Comparison of ENCODE assay signal across 21 mouse cellular contexts in genomic region chr6:67471242-67471641, GRCm38 (mm10). TPM values are rescaled to one million over a fixed set of nuclear protein-coding genes. Genes with fewer than 3 reads are reported as not detected.
"Had no signal": no experiment of that assay in that cellular context is flagged by ENCODE, and none has a peak within 500 bp of the region (broad histone marks: within the 10 kb centered on the region; RNA-seq: fewer than 3 reads in every experiment).

No protein-coding gene starts in this region.

- H3K9me3 ChIP-seq: limb, embryonic 12.5 days; limb, embryonic 15.5 days; stomach, embryonic 15.5 days had no signal

- H3K4me1 ChIP-seq: limb, embryonic 12.5 days; limb, embryonic 15.5 days; stomach, embryonic 15.5 days had no signal

- H3K27ac ChIP-seq: limb, embryonic 12.5 days; limb, embryonic 15.5 days; liver, embryonic 14.5 days; macrophage; stomach, embryonic 15.5 days had no signal

- H3K4me3 ChIP-seq: limb, embryonic 12.5 days; limb, embryonic 15.5 days; stomach, embryonic 15.5 days had no signal

- ATAC-seq: liver, postnatal 0 days; lung, postnatal 0 days had no signal

- H3K4me2 ChIP-seq: limb, embryonic 12.5 days; limb, embryonic 15.5 days; liver, embryonic 11.5 days; lung, embryonic 14.5 days; stomach, embryonic 15.5 days had no signal

- H3K27me3 ChIP-seq: stomach, embryonic 15.5 days had no signal

- DNase-seq: kidney, adult 18-20 months; kidney, adult 9 months; kidney, postnatal 14 days; kidney, postnatal 4 days; left cerebral cortex, postnatal 4 days; liver, postnatal 0 days; lung, embryonic 14.5 days; spleen, adult 18-20 months; thymus, postnatal 25 days had no signal

- H3K9ac ChIP-seq: limb, embryonic 12.5 days; limb, embryonic 15.5 days; liver, embryonic 14.5 days; liver, postnatal 0 days; lung, embryonic 14.5 days; stomach, embryonic 15.5 days had no signal

- H3K36me3 ChIP-seq: limb, embryonic 12.5 days; limb, embryonic 15.5 days; stomach, embryonic 15.5 days had no signal

RNA-seq across cellular contexts. Expression of gene Il23r, which starts 20.4 kb away (rescaled TPM):
- total RNA-seq: left cerebral cortex, adult 8-10 months; left cerebral cortex, postnatal 14 days; left cerebral cortex, postnatal 4 days had no signal
- polyA plus RNA-seq: kidney, embryonic 16.5 days; limb, embryonic 12.5 days; liver, embryonic 11.5 days; liver, embryonic 14.5 days; liver, postnatal 0 days; lung, embryonic 14.5 days; lung, postnatal 0 days; neural tube, embryonic 11.5 days; neural tube, embryonic 14.5 days had no signal
